Mouse (Mus musculus) heart, adult 8-10 months (tissue): ENCODE data around the gene Gipc1. TPM values are rescaled to one million over a fixed set of nuclear protein-coding genes. Genes with fewer than 3 reads are reported as not detected.

ENCODE experiments used
- DNase-seq: peaks from one replicate; pipeline ENCODE4 v3.0.0; 2022; ENCODE audit warnings: low spot score
- total RNA-seq, 4 experiments: library from RNA; stranded (reverse); gene quantifications; 2 replicates each; pipeline ENCODE4 v1.2.4; 2022

Gipc1 gene
- total RNA-seq, 4 experiments from 2014 or later, result 21.4 to 25.1 (median 23.3) TPM

DNA sequence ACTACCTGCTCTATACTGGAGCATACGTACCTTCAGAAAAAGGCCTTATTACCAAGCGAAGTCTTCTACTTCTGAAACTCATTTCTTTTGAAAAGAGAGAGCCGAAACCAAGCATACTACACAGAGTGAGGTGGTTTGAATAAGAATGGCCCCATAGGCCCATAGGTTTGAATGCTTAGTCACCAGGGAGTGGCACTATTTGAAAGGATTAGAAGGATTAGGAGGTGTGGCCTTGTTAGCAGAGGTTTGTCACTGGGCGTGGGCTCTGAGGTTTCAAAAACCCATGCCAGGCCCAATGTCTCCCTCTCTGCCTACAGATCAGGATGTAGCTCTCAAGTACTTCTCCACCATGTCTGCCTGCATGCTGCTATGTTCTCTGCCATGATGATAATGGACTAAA lies 4.4 kb upstream of the Gipc1 start:
- DNase-seq, result no peak

DNA sequence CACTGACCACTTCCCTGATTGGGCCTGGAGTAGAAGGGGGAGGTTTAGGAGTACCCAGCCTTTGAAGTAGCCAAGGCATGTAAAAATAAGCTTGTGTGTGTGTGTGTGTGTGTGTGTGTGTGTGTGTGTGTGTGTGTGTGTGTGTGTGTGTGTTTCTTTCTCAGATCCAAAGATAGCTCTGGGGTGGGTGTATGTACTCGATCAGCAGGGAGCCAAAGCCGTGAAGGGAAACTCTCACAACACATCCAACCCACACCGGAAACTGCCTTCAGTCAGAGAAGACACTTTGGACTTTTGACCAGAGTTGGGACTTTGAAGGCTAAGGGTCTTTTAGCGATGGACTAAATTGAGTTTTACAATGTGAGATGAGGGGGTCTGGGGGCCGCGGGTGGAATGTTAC lies 2.8 kb upstream of the Gipc1 start:
- no peak for DNase-seq

DNA sequence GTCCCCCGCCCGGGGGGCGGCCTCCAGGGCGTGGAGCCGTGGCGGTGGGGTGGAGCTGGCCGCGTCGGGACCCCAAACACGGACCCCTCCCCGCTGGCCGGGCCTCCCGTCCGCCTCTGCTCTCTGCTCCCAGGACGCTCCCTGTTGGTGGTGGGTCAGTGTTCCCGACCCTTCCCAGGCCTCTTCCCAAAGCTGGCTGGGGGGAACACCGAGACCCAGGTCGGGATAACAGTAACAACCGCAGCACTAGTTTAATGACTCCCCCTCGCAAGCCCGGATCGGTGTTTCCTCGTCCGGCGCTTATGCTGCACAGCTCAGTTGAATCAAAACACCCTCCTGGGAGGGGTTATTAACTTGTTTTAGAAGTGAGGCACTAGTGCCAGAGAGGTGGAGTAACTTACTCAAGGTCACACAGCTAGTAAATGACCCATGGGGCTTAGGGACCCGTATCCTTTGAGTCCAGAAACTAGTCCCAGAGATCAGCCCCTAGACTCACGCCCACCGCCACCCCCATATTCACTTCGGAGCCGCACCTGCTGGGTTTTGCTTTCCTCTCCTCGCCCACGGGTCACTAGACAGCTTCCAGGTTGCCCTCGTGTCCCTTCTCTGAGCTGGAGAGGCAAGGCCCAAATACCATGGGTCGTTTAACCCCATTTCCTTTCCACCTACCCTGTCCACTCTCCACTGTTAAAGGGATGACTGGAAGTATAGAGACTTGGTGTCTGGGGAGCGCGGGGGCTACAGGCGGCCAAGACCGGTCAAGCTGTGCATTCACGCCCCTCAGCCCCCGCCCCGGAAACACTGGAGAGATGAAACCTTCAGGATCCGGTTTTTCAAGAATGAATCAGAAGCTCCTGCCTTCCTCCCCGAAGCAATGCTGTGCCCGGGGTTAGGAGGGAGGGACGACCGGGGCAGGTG lies 526 bp downstream of the Gipc1 start:
- DNase-seq, result no peak

DNA sequence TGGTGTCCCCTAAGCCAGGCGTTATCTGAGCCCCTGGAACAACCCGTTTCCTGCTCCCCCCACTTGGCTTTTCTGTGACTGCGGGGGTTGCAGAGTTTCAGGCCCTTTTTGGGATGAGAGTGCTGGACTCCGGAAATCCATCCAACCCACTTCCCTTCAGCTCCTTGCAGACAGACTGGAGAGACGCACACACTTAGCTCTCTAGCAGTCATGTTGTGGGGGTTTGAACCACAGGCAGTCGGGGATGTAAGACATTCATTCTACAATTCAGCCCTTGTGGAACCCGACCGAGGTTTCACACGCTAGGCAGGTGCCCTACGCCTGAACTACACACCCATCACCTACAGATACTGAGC lies 1.2 kb downstream of the Gipc1 start:
- DNase-seq, result no peak

DNA sequence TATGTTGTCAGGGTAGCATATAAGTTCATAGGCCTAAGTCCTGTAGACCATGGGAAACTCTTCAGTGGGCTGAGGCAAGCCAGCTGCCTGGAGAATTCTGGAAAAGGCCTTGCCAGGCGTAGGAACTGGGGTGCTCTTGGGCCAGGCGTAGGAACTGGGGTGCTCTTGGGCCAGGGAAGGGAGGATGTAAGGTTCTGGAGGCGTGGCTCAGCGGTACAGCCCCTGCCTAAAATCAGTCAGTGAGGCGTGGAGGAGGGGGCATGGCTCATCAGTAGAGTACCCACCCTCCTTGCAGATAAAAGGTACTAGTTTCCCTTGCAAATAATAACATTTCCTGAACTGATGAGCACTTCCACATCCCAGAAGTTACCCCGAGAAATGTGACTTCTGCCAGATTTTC lies 2.2 kb downstream of the Gipc1 start:
- no peak for DNase-seq

DNA sequence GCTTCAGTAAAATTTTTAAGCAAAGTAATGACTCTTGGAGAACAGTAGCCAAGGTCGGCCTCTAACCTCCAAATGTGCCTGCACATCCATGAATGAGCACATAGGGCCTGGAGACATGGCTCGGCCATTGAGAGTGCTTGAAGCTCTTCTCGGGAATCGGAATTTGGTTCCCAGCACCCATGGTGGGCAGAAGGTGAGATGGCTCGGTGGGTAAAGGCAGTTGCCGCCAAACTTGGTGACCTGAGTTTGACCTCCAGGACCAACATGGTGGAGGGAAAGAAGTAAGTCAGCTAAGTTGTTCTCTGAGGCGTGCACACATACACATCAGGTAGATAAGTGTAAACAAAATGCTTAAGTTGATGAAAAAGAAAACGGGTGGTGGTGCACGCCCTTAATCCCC lies 3.6 kb downstream of the Gipc1 start:
- DNase-seq, result no peak

DNA sequence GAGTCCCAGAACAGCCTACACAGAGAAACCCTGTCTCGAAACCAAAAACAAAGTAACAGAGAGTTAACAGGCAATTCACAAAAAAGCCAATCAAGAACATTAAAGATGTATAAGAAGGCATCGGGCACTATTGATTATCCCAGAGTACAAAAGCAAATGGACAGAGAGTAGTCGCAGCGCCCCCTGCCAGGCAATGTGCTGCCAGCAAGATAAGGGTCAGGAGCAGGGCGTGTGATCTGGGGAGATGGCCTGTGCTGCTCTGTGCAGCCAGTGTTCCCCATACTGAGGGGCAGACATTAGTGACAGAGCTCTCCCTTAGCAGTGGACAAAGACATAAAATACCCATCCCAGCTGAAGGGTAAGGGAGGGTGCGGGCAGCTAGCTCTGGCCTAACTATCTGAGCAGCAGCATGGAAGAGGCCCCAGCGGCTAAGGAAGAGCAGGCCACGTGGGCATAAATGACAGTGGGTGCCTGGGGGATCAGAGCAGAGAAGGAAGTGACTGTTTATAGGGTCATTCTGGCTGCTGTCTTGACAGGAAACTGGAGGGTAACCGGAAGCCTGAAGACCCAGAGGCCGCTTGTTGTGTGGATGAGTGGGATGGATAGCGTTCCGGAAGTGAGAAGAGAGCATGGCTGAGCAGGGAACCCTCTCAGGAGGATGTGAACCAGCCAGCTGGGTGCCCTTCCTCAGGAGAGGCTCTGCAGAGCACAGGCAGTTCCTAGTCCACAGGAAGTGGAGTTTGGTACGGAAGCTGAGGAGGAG lies 4.2 kb downstream of the Gipc1 start:
- no peak for DNase-seq

DNA sequence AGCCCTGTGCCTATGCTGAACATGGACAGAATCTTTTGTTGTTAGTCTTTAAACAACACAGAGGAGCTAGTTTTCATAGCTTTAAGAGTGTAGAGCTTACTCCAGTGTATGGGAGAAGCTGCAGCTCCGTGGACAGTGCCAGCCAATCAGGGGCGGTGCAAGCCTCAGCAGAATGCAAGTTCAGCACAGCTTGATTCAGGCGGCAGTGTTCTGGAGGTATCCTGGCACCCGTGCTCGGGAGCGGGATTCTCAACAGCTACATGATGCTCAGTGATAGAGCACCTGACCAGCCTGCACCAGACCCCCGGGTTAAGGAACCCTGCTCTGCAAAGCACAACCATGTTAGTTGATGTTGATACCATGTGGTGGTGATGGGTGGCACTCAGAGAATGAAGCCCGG lies 8.1 kb downstream of the Gipc1 start:
- no peak for DNase-seq

DNA sequence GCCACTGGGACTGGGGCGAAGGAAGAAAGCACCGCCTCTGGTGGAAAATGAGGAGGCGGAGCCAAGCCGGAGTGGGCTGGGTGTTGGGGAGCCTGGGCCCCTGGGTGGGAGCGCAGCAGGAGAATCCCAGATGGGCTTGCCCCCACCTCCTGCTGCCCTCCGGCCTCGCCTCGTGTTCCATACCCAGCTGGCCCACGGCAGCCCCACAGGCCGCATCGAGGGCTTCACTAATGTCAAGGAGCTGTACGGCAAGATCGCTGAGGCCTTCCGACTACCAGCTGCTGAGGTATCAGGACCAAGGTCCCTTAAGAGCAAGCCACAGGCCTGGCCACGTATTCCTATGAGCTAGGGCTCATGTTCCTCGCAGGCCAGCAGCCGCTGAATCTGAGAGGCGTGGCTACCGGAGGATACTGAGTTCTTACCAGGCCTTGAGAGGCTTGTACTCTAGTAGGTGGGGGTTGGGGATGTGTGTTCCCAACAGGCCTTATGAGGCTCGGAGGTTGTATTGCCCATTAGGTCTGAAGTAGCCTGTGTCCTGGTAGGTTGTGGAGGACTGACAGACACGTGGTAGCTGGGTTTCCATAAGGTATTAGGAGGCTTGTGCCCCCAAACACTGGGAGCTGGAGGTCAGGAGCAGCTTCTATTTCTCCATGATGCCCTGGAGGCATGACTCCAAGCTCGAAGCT lies 8.7 kb downstream of the Gipc1 start:
- no peak for DNase-seq

DNA sequence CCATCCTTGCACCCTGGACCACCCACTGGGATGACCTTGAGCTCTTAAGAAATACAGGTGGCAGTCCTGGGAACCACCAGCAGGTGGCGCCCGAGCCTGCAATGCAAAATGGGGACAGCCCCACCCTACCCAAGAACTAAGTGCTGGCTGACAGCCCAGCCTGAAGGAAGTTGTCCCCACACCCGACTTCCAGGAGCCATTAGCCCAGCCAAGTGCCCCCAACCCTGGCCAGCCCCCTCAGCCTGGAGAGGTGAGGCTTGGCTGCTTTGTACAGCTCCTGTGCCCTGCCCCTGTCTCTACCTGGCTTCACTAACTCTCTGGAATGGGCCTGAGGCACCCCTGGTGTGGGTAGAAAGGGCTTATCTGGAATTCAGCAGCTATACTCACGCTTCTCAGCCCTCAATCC lies 9.9 kb downstream of the Gipc1 start:
- peak; percentile 92 for DNase-seq

DNA sequence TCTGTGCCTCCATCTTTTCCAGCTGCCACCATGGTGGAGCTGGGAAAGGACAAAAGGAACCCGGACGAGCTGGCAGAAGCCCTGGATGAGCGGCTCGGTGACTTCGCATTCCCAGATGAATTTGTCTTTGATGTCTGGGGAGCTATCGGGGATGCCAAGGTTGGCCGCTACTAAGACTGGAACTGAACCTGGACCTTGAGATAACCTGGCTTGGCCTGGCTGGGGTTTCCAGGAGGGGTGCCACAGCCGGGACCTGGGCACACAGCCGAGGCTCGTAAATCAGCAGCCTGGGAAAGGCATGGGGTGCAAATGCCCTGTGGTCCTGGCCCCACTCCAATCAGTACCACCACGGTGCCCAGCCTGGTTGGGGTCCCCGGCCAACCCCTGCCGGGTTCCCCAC lies 11.6 kb downstream of the Gipc1 start:
- DNase-seq, result no peak

DNA sequence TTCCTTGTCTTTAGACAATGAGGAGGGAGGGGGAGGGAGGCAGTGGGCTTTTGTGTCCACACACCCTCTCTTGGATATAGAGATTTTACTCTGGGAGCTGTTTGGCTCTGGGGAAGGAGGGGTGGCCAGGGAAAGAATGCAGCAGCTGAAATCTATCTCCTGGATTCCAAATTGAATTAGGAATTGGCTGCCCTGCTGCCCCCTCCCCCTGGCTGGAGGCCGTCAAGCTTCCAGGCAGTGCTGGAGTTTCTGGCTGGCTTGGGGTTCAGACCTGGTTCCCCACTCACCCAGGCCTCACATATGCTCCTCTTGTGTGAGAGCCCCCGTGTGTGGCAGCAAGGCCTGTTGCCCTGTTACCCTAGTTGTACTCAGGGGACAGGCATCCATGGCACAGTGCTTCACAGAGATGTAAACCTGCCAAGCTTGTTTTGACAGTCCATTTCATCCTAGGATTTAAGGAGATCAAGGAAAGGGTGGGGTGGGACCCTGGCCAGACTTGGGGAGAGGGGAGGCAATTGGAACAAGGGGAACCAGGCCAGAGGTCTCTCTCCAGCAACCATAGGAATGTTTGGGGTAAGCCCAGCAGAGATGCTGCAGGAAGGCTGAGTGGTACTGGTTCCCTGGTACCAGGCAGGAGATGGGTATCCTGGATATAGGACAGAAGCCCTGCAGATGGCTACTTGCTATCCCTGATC lies 12.6 kb downstream of the Gipc1 start:
- no peak for DNase-seq

DNA sequence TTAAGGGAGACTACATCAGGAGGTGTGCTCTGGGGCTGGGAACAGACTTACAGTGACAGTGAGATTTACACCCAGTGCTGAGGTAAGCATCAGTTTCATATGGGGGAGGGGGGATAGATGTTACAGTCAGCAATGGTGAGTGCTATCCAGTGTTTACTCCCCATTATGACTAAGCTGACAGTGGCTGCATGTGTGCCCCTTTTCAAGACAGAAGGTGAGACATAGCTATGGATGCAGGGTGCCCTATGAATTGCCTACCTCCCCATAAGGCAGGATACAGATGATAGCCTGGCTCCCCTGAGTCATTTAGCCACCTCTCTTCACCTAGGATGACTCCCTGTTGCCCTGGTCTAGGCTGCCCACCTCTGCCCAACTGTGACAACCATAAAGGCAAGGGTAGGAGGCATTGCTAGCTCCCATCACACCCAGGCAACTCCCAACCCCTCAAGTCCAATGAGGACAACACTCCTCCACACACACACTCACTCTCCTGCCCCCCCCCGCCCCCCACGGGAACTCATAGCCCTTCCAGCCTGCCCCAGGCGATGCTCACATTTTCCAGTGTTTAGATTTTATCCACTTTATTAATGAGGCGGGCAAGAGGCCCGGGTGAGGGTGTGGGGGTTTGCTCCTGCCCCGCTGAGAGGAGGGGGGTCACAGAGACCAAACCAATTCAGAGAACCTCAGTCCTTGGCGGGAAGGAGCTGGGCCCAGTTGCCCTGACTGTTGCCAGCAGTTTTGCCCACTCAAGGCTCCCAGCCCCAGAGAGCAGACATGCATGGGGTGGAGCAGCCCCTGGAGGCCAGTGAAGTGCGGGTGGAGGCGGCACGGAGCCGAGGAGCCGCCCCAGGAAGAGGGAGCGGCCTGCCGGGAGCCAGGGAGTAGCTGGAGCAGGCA lies 13.7 kb downstream of the Gipc1 start, which contains the start of gene Ptger1:
Gene Ptger1 (plus strand): TSS at position 710 of the 897 bp plus-strand sequence.
- DNase-seq, result peak; percentile 58

DNA sequence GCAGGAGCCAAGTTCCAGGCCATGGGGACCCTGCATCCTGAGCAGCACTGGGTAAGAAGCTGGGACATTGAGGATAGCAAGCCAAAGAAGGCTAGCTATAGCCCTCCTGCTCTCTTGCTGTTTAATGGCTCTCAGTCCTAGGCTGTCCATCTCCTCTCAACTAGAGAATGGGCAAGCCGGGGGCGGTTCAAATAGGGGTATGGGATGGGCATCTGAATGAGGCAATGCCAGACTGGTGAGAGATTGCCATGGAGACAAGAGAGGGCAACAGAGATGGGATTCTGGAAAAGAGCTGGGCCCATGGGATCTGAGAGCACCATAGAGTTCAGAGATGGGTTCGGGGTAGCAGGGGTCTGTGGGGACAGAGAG lies 14.4 kb downstream of the Gipc1 start:
- no peak for DNase-seq

DNA sequence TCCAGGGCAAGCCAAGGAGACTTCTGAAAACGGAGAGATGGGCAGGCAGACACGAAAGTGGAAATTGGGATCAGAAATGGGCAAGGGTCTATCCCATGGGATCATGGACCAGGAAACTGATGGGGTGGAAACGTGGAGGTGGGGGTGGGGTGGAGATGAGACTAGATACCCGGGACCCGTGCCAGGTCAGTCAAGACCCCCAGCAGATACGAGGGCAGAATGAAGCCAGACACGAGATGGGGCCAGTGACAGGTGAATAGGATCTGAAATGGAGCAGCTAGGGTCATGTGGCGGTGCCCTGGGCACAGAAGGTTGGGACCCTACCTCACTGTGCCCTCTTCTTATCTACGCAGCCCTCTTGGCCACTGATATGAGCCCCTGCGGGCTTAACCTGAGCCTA lies 15.0 kb downstream of the Gipc1 start:
- no peak for DNase-seq

DNA sequence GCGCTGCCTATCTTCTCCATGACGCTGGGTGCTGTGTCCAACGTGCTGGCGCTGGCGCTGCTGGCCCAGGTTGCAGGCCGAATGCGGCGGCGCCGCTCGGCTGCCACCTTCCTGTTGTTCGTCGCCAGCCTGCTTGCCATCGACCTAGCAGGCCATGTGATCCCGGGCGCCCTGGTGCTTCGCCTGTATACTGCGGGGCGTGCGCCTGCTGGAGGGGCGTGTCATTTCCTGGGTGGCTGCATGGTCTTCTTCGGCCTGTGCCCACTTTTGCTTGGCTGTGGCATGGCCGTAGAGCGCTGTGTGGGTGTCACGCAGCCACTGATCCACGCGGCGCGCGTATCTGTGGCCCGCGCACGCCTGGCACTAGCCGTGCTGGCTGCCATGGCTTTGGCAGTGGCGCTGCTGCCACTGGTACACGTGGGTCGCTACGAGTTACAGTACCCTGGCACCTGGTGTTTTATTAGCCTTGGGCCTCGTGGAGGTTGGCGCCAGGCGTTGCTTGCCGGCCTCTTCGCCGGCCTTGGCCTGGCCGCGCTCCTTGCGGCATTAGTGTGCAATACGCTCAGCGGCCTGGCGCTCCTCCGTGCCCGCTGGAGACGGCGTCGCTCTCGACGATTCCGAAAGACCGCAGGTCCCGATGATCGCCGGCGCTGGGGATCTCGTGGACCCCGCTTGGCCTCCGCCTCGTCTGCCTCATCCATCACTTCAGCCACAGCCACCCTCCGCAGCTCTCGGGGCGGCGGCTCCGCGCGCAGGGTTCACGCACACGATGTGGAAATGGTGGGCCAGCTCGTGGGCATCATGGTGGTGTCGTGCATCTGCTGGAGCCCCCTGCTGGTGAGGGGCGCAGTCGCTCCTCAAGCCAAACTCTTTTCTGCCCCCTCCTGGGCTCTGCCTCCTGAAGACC lies 15.8 kb downstream of the Gipc1 start:
- DNase-seq, result no peak

DNA sequence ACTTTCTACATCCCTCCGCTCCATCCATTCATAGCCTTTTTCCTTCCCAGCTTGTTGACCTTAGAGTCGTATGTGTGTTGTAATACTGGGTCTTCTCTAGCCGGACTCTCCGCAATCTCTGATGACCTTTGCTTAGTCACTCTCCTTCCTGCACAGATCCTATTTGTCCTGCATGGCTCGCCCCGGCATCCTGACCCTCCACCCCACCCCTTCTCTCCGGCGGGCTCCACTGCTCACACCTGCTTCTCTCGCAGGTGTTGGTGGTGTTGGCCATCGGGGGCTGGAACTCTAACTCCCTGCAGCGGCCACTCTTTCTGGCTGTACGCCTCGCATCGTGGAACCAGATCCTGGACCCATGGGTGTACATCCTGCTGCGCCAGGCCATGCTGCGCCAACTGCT lies 16.5 kb downstream of the Gipc1 start:
- DNase-seq, result no peak

DNA sequence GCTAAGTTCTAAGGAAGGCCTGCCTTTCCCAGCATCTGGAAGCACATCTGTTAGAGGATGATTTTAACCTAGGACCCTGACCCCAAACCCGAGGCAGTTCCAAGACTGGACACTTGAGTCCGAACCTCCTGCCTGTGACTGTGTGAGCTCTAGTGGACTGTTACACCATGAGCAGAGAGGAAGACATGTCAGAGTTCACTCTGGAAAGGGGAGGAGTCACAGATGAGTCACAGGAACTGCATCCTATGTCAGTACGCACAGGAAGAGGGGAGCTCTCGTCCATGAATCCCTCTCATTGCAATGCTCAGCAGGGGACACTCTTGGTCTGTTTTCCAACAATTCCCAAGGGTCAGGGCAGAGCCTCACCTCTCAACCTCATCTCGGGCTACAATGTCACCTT lies 20.5 kb downstream of the Gipc1 start:
- DNase-seq, result no peak

DNA sequence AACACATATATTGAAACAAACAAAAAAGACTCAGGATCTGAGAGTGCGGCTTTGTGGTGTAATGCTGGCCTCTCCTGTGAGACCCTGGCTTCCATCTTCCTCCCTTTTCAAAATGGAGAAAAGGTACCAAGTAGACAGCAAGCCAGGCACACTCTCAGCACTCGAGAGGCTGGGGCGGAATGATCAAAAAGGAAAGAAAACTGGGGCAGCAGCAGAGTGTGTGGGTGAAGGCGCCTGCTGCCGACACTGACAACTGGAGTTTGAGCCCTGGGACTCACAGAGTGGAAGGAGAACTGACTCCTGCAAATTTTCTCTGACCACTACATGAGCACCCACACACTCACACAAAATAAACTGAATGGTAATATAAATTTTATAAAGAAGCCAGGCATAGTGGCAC lies 22.0 kb downstream of the Gipc1 start:
- no peak for DNase-seq

DNA sequence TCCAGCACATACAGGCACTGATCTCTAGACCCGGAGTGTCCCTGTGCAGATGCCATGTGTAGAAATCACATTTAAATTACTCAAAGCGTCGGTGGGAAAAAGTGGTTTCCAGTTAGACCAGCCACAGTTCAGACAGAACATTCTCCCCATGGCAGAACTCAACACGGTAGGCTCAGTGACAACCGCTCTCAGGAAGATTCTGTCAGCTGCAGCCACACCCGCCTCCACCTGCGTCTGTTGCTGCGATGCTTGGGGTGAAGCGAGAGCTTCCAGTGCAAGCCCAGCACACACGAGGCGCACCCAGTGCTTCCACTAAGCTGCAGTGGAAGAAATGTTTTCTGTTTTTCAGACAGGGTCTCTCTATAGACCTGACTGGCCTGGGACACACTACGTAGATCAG lies 27.4 kb downstream of the Gipc1 start:
- no peak for DNase-seq
